Mouse (Mus musculus) limb, embryonic 14.5 days (tissue): Measurements from ENCODE around the gene Usp16. TPM values are rescaled to one million over a fixed set of nuclear protein-coding genes. Genes with fewer than 3 reads are reported as not detected.
"Not testable (repeated sequence)": the region's sequence is repeated elsewhere in the genome, so short reads cannot be mapped to it uniquely, and the experiment has no call there.

Experiments
- ATAC-seq: fragments of 200-750 bp; cut with Nextera tagmentation; 2 replicates; pipeline ENCODE4 v1.8.0; 2017; ENCODE audit warnings: low read depth, moderate number of reproducible peaks, moderate TSS enrichment; ENCODE audit not compliant: low FRiP score
- DNase-seq: peaks from one replicate; pipeline ENCODE4 v3.0.0-alpha.2; 2015; ENCODE audit warnings: low spot score
- H3K27ac ChIP-seq: fragments of 300-500 bp; sonication (generic); replicated peaks from 2 replicates; pipeline ENCODE4 v1.5.1; 2014; ENCODE audit warnings: low read depth, mild to moderate bottlenecking, low read length, moderate library complexity, mixed read lengths
- H3K27me3 ChIP-seq: fragments of 300-500 bp; sonication (generic); 2 replicates; pipeline ENCODE4 v1.6.1; 2014; ENCODE audit warnings: low read length, mixed read lengths; ENCODE audit not compliant: control insufficient read depth, insufficient read depth
- H3K36me3 ChIP-seq: fragments of 300-500 bp; sonication (generic); 2 replicates; pipeline ENCODE4 v1.6.1; 2014; ENCODE audit warnings: mild to moderate bottlenecking, low read length, moderate library complexity, mixed read lengths; ENCODE audit not compliant: control insufficient read depth, insufficient read depth
- H3K4me1 ChIP-seq: fragments of 300-500 bp; sonication (generic); 2 replicates; pipeline ENCODE4 v1.6.1; 2014; ENCODE audit warnings: antibody characterized with exemption, low read length, mixed read lengths; ENCODE audit not compliant: control insufficient read depth, insufficient read depth
- H3K4me2 ChIP-seq: fragments of 300-500 bp; sonication (generic); replicated peaks from 2 replicates; pipeline ENCODE4 v1.6.1; 2014; ENCODE audit warnings: low read depth, mild to moderate bottlenecking, low read length, moderate library complexity; ENCODE audit not compliant: severe bottlenecking
- H3K4me3 ChIP-seq: fragments of 300-500 bp; sonication (generic); replicated peaks from 2 replicates; pipeline ENCODE4 v1.5.1; 2014; ENCODE audit warnings: low read length
- H3K9ac ChIP-seq: fragments of 300-500 bp; sonication (generic); 2 replicates; pipeline ENCODE4 v1.6.1; 2014; ENCODE audit warnings: mild to moderate bottlenecking, low read depth, low read length, moderate library complexity; ENCODE audit not compliant: severe bottlenecking
- H3K9me3 ChIP-seq: fragments of 300-500 bp; sonication (generic); 2 replicates; pipeline ENCODE4 v1.6.1; 2016; ENCODE audit warnings: low read length; ENCODE audit not compliant: control insufficient read depth
- POLR2A ChIP-seq: fragments of 200-500 bp; IDR thresholded peaks from 2 replicates; pipeline ENCODE4 v1.8.0; 2012; ENCODE audit warnings: inconsistent platforms, mild to moderate bottlenecking, moderate library complexity, borderline replicate concordance; ENCODE audit not compliant: insufficient read depth, insufficient read length; ENCODE audit errors: extremely low read depth
- WGBS: fragments of 180-500 bp; shearing (Covaris S2); extraction: QIAGEN DNeasy Blood & Tissue Kit; methylation state at CpG from one replicate; pipeline ENCODE4 v1.1.7; 2014; 5-methylcytosine and 5-hydroxymethylcytosine counted together
- polyA plus RNA-seq, 2 experiments: library from polyadenylated mRNA; depleted of rRNA in 1 of 2; stranded (reverse) in 1 of 2; unstranded in 1 of 2; fragments of >200 nt; fragmentation: Nextera tagmentation in 1 of 2; extraction: Ambion mirVana in 1 of 2; gene quantifications; 2 replicates each; pipeline versions ENCODE4 v1.2.1 to v1.2.3; 2012 to 2014

Gene Usp16
- polyA plus RNA-seq, 2 experiments, result 58.9 to 63.4 TPM

GRCm38 (mm10) chr16:87484367-87484766 is 29.9 kb downstream of the Usp16 start:
- Histone ChIP-seq H3K9ac (no peak overlapping the region), H3K27ac (no peak overlapping the region), H3K4me1 (no peaks in the 10 kb centered on the region), H3K27me3 (no peaks in the 10 kb centered on the region), H3K9me3 (no peaks in the 10 kb centered on the region), H3K4me2 (no peak overlapping the region), H3K36me3 (peaks cover 86% of the 10 kb centered on the region), H3K4me3 (no peak overlapping the region)
- no peak for TF ChIP-seq POLR2A
- 68% methylated on average over 5 of the region's 5 CpGs for WGBS
- DNase-seq (no peak), ATAC-seq (no peak)

DNA sequence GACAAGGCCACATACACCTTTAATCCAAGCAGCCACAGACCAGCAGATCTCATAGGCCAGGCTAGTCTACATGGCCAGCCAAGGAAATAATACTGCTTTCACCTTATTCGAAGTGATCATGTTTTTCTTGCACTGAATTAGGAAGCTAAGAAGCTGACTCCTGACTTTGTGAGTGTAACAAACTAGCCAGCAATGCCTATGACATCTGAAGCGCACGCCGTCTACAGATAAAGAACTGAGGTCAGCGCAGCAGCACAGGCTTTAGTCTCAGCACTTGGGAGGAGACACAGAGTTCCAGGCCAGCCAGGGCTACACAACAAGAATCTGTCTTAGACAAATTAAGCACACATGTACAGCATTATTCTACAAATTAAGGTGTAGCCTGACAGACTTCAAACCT is 32.2 kb downstream of the Usp16 start:
- Histone ChIP-seq H3K4me1 (no peaks in the 10 kb centered on the region), H3K4me2 (no peak overlapping the region), H3K9ac (no peak overlapping the region), H3K27ac (no peak overlapping the region), H3K36me3 (peaks cover 95% of the 10 kb centered on the region), H3K4me3 (no peak overlapping the region), H3K9me3 (no peaks in the 10 kb centered on the region), H3K27me3 (no peaks in the 10 kb centered on the region)
- 97% methylated on average over 5 of the region's 5 CpGs for WGBS
- ATAC-seq (no peak), DNase-seq (no peak)
- no peak for TF ChIP-seq POLR2A

DNA sequence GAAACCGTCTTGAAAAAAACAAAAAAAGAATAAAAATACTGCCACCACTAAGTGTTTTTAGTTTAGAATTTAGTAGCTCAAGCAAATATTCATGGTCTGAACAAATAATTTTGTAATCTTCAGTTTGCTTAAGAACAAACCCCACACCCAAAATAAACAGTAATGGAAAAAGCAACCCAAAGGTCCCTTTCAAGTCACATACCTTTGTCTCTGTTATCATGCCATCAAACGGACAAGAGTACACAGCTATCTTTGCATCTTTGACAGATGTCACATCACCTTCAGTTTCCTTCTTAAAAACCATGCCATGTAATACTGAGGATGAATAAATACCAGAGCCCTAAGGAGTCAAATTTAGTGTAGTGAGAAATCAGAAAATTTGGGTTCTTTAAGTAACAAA is 34.1 kb downstream of the Usp16 start:
- H3K27me3 ChIP-seq, result no peaks in the 10 kb centered on the region
- TF ChIP-seq POLR2A, result no peak
- no peak overlapping the region for H3K9ac ChIP-seq
- H3K36me3 ChIP-seq, result peaks cover 92% of the 10 kb centered on the region
- no peaks in the 10 kb centered on the region for H3K9me3 ChIP-seq
- no peak overlapping the region for H3K4me2 ChIP-seq
- H3K4me1 ChIP-seq, result no peaks in the 10 kb centered on the region
- no peak for DNase-seq
- ATAC-seq, result no peak
- WGBS, result 92% methylated on average over 2 of the region's 2 CpGs
- H3K4me3 ChIP-seq, result no peak overlapping the region
- no peak overlapping the region for H3K27ac ChIP-seq

GRCm38 (mm10) chr16:87492191-87492792 is 37.8 kb downstream of the Usp16 start:
- peaks cover 57% of the 10 kb centered on the region for H3K36me3 ChIP-seq
- not testable (repeated sequence) for H3K4me2 ChIP-seq, H3K27me3 ChIP-seq, DNase-seq, H3K9me3 ChIP-seq, ATAC-seq, H3K4me3 ChIP-seq, H3K9ac ChIP-seq, H3K27ac ChIP-seq
- H3K4me1 ChIP-seq, result peaks cover 12% of the 10 kb centered on the region
- 94% methylated on average over 12 of the region's 12 CpGs for WGBS

DNA sequence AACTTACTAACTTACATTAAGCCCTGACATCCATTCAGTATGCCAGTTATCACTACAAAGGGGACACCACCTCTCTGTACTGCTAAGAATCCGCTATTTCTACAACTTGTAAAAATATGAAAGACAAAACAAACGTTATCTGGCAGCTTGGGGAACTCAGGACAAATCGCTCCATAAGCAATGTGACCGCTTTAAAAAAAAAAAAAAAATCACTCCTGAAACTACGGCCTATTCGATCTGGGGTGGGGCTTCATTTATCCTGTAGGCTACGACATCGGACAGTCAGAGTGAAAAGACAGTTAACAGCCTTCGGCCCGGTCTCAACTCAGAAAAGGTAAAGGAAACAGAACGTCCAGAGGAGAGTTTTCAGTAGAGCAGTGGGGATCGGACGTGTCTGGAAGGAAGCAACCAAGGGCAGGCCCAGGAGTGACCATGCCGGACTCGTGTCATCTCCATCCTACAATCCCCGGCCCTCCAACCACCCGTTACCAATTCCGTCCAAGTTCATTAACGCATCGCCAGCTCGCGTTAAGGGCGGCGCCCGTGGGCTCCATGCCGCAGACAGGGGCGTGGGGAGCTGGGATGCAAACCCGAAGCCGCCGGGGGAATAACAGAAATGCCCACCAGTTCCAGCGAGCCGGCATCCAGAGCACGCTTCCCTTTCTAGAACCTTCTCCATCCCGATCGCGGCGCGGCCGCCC is 40.6 kb downstream of the Usp16 start:
- WGBS, result under 1% methylated on average over 30 of the region's 39 CpGs
- TF ChIP-seq POLR2A, result no peak
- Histone ChIP-seq H3K36me3 (peaks cover 30% of the 10 kb centered on the region), H3K27me3 (no peaks in the 10 kb centered on the region), H3K4me2 (peak overlapping the region; percentile 84), H3K9ac (peak overlapping the region; percentile 96), H3K27ac (peak overlapping the region; percentile 81), H3K4me3 (peak overlapping the region; percentile 97), H3K4me1 (peaks cover 12% of the 10 kb centered on the region), H3K9me3 (no peaks in the 10 kb centered on the region)
- DNase-seq, result no peak
- no peak; the same call in 1 of the 2 replicates for ATAC-seq
